Mouse (Mus musculus) intestine, embryonic 16.5 days (tissue): ENCODE results near the gene Susd6. TPM values are rescaled to one million over a fixed set of nuclear protein-coding genes. Genes with fewer than 3 reads are reported as not detected.
A peak's percentile ranks its signal among the peaks of the same experiment; 100 is the strongest.

Experiments used
- ATAC-seq: fragments of 200-750 bp; cut with Nextera tagmentation; 2 replicates; pipeline ENCODE4 v1.8.0; 2017; ENCODE audit warnings: moderate TSS enrichment, moderate library complexity
- H3K27ac ChIP-seq: fragments of 300-500 bp; sonication (generic); 2 replicates; pipeline ENCODE4 v1.5.1; 2014; ENCODE audit warnings: mild to moderate bottlenecking, low read length
- H3K27me3 ChIP-seq: fragments of 300-500 bp; sonication (generic); replicated peaks from 2 replicates; pipeline ENCODE4 v1.6.1; 2014; ENCODE audit warnings: low read length, control low read depth, mixed read lengths; ENCODE audit not compliant: control insufficient read depth, insufficient read depth
- H3K36me3 ChIP-seq: fragments of 300-500 bp; sonication (generic); 2 replicates; pipeline ENCODE4 v1.6.1; 2014; ENCODE audit warnings: low read length, control low read depth; ENCODE audit not compliant: control insufficient read depth, insufficient read depth
- H3K4me1 ChIP-seq: fragments of 300-500 bp; sonication (generic); 2 replicates; pipeline ENCODE4 v1.6.1; 2014; ENCODE audit warnings: low read length, control low read depth, mixed read lengths; ENCODE audit not compliant: control insufficient read depth, insufficient read depth
- H3K4me2 ChIP-seq: fragments of 300-500 bp; sonication (generic); 2 replicates; pipeline ENCODE4 v1.6.1; 2014; ENCODE audit warnings: low read depth, low read length, control low read depth
- H3K4me3 ChIP-seq: fragments of 300-500 bp; sonication (generic); 2 replicates; pipeline ENCODE4 v1.5.1; 2014; ENCODE audit warnings: mild to moderate bottlenecking, low read length
- H3K9ac ChIP-seq: fragments of 300-500 bp; sonication (generic); 2 replicates; pipeline ENCODE4 v1.6.1; 2014; ENCODE audit warnings: low read depth, low read length
- H3K9me3 ChIP-seq: fragments of 300-500 bp; sonication (generic); 2 replicates; pipeline ENCODE4 v1.6.1; 2016; ENCODE audit warnings: low read length, control low read depth; ENCODE audit not compliant: control insufficient read depth
- WGBS: fragments of 180-500 bp; shearing (Covaris S2); extraction: QIAGEN DNeasy Blood & Tissue Kit; methylation state at CpG from one replicate; pipeline ENCODE4 v1.1.7; 2014; 5-methylcytosine and 5-hydroxymethylcytosine counted together
- polyA plus RNA-seq: library from polyadenylated mRNA; unstranded; fragments of >200 nt; fragmentation: Nextera tagmentation; extraction: Ambion mirVana; gene quantifications from 2 replicates; pipeline ENCODE4 v1.2.1, GENCODE M21; 2015

Susd6 gene
- polyA plus RNA-seq, 1 experiment from 2014 or later, result 16.4 TPM

- no peaks in the 10 kb centered on the region for H3K36me3 ChIP-seq
- H3K4me1 ChIP-seq, result peaks cover 25% of the 10 kb centered on the region
- H3K27ac ChIP-seq, result no peak within 1 kb of the TSS
- peaks cover 55% of the 10 kb centered on the region for H3K27me3 ChIP-seq
- H3K4me2 ChIP-seq, result peak within 1 kb of the TSS; percentile 97
- H3K9ac ChIP-seq, result peak within 1 kb of the TSS; percentile 52
- peak within 1 kb of the TSS; percentile 62 for H3K4me3 ChIP-seq
- WGBS, result 0% methylated on average over 24 of the region's 24 CpGs
- H3K9me3 ChIP-seq, result no peaks in the 10 kb centered on the region
- no peak for ATAC-seq
Observed at GRCm38 (mm10) chr12:80760396-80760801, 29.9 kb upstream of the Susd6 start, which contains the start of gene Ccdc177. Ccdc177 (minus strand) TSS chr12:80760687.

- Histone ChIP-seq H3K4me3 (no peak overlapping the region), H3K4me2 (no peak overlapping the region), H3K9ac (no peak overlapping the region), H3K27ac (no peak overlapping the region), H3K27me3 (peaks cover 30% of the 10 kb centered on the region), H3K9me3 (no peaks in the 10 kb centered on the region), H3K4me1 (peaks cover 21% of the 10 kb centered on the region), H3K36me3 (no peaks in the 10 kb centered on the region)
- WGBS, result 76% methylated on average over 5 of the region's 5 CpGs
- no peak for ATAC-seq
Observed at GRCm38 (mm10) chr12:80762982-80763381, 27.3 kb upstream of the Susd6 start.

GRCm38 (mm10) chr12:80764116-80764515, 26.2 kb upstream of the Susd6 start:
- no peaks in the 10 kb centered on the region for H3K36me3 ChIP-seq
- peaks cover 19% of the 10 kb centered on the region for H3K27me3 ChIP-seq
- no peak for ATAC-seq
- peaks cover 11% of the 10 kb centered on the region for H3K4me1 ChIP-seq
- H3K27ac ChIP-seq, result no peak overlapping the region
- no peak overlapping the region for H3K4me3 ChIP-seq
- no peaks in the 10 kb centered on the region for H3K9me3 ChIP-seq
- WGBS, result 47% methylated on average over 4 of the region's 4 CpGs
- H3K9ac ChIP-seq, result no peak overlapping the region
- H3K4me2 ChIP-seq, result no peak overlapping the region

- WGBS, result 19% methylated on average over 11 of the region's 11 CpGs
- peaks cover 5% of the 10 kb centered on the region; the same call in 1 of the 2 replicates for H3K4me1 ChIP-seq
Observed at GRCm38 (mm10) chr12:80769697-80770096, 20.6 kb upstream of the Susd6 start.

GRCm38 (mm10) chr12:80774786-80775185, 15.5 kb upstream of the Susd6 start:
- no peaks in the 10 kb centered on the region for H3K36me3 ChIP-seq
- H3K4me3 ChIP-seq, result no peak overlapping the region
- peaks cover 5% of the 10 kb centered on the region; the same call in 1 of the 2 replicates for H3K4me1 ChIP-seq
- 69% methylated on average over 7 of the region's 7 CpGs for WGBS
- no peak overlapping the region for H3K9ac ChIP-seq
- H3K9me3 ChIP-seq, result no peaks in the 10 kb centered on the region
- no peak overlapping the region for H3K4me2 ChIP-seq
- no peak overlapping the region for H3K27ac ChIP-seq
- ATAC-seq, result no peak
- no peaks in the 10 kb centered on the region for H3K27me3 ChIP-seq

More at GRCm38 (mm10) chr12:80769697-80770096, 20.6 kb upstream of the Susd6 start:
- Histone ChIP-seq H3K36me3 (no peaks in the 10 kb centered on the region), H3K9me3 (no peaks in the 10 kb centered on the region), H3K9ac (no peak overlapping the region), H3K27me3 (no peaks in the 10 kb centered on the region), H3K27ac (no peak overlapping the region), H3K4me2 (no peak overlapping the region), H3K4me3 (no peak overlapping the region)
- ATAC-seq, result peak; percentile 82

GRCm38 (mm10) chr12:80776046-80776634, 14.2 kb upstream of the Susd6 start:
- Histone ChIP-seq H3K27me3 (no peaks in the 10 kb centered on the region), H3K4me3 (no peak overlapping the region), H3K36me3 (no peaks in the 10 kb centered on the region), H3K27ac (0 out of 2 replicates have a peak overlapping the region, but pooled peaks have one; percentile 1), H3K9me3 (no peaks in the 10 kb centered on the region), H3K4me2 (no peak overlapping the region), H3K4me1 (peaks cover 5% of the 10 kb centered on the region; the same call in 1 of the 2 replicates), H3K9ac (no peak overlapping the region)
- peak; percentile 70 for ATAC-seq
- WGBS, result 60% methylated on average over 4 of the region's 4 CpGs

- Histone ChIP-seq H3K4me2 (no peak overlapping the region), H3K27ac (no peak overlapping the region), H3K9me3 (no peaks in the 10 kb centered on the region), H3K4me1 (peaks cover 5% of the 10 kb centered on the region; the same call in 1 of the 2 replicates), H3K9ac (no peak overlapping the region), H3K4me3 (no peak overlapping the region), H3K27me3 (no peaks in the 10 kb centered on the region), H3K36me3 (no peaks in the 10 kb centered on the region)
- ATAC-seq, result peak; percentile 78
- 72% methylated on average over 16 of the region's 16 CpGs for WGBS
Observed at GRCm38 (mm10) chr12:80778188-80778936, 11.9 kb upstream of the Susd6 start.

GRCm38 (mm10) chr12:80779760-80780159, 10.6 kb upstream of the Susd6 start:
- Histone ChIP-seq H3K36me3 (no peaks in the 10 kb centered on the region), H3K4me1 (no peaks in the 10 kb centered on the region), H3K27me3 (no peaks in the 10 kb centered on the region), H3K9me3 (no peaks in the 10 kb centered on the region), H3K27ac (no peak overlapping the region), H3K4me3 (no peak overlapping the region), H3K4me2 (no peak overlapping the region), H3K9ac (no peak overlapping the region)
- 88% methylated on average over 4 of the region's 4 CpGs for WGBS
- ATAC-seq, result no peak

- 60% methylated on average over 3 of the region's 3 CpGs for WGBS
- ATAC-seq, result peak; percentile 51; the same call in 1 of the 2 replicates
- Histone ChIP-seq H3K36me3 (no peaks in the 10 kb centered on the region), H3K9ac (no peak overlapping the region), H3K4me1 (0 out of 2 replicates have a peak, but pooled peaks cover 1% of the 10 kb centered on the region), H3K27ac (no peak overlapping the region), H3K4me2 (no peak overlapping the region), H3K9me3 (no peaks in the 10 kb centered on the region), H3K4me3 (no peak overlapping the region), H3K27me3 (no peaks in the 10 kb centered on the region)
Observed at GRCm38 (mm10) chr12:80782190-80782589, 8.1 kb upstream of the Susd6 start.
